Mouse (Mus musculus) midbrain, embryonic 15.5 days (tissue): Measurements from ENCODE around the gene Batf. TPM values are rescaled to one million over a fixed set of nuclear protein-coding genes. Genes with fewer than 3 reads are reported as not detected.

Experiments used
- ATAC-seq: fragments of 200-750 bp; cut with Nextera tagmentation; replicated peaks from 2 replicates; pipeline ENCODE4 v1.8.0; 2017; ENCODE audit warnings: moderate TSS enrichment
- H3K27ac ChIP-seq: fragments of 300-500 bp; sonication (generic); 2 replicates; pipeline ENCODE4 v1.5.1; 2015; ENCODE audit warnings: mild to moderate bottlenecking, inconsistent platforms
- H3K27me3 ChIP-seq: fragments of 300-500 bp; sonication (generic); replicated peaks from 2 replicates; pipeline ENCODE4 v1.6.1; 2015; ENCODE audit warnings: inconsistent platforms
- H3K36me3 ChIP-seq: fragments of 300-500 bp; sonication (generic); replicated peaks from 2 replicates; pipeline ENCODE4 v1.6.1; 2015; ENCODE audit warnings: inconsistent platforms
- H3K4me1 ChIP-seq: fragments of 300-500 bp; sonication (generic); 2 replicates; pipeline ENCODE4 v1.6.1; 2015; ENCODE audit warnings: inconsistent platforms
- H3K4me2 ChIP-seq: fragments of 300-500 bp; sonication (generic); 2 replicates; pipeline ENCODE4 v1.6.1; 2015; ENCODE audit warnings: inconsistent platforms, mild to moderate bottlenecking, moderate library complexity
- H3K4me3 ChIP-seq: fragments of 300-500 bp; sonication (generic); 2 replicates; pipeline ENCODE4 v1.5.1; 2015; ENCODE audit warnings: mild to moderate bottlenecking, inconsistent platforms
- H3K9ac ChIP-seq: fragments of 300-500 bp; sonication (generic); 2 replicates; pipeline ENCODE4 v1.6.1; 2015; ENCODE audit warnings: mild to moderate bottlenecking, inconsistent platforms
- H3K9me3 ChIP-seq: fragments of 300-500 bp; sonication (generic); 2 replicates; pipeline ENCODE4 v1.6.1; 2016; ENCODE audit warnings: inconsistent platforms
- WGBS: fragments of 180-500 bp; shearing (Covaris S2); methylation state at CpG from one replicate; pipeline ENCODE4 v1.1.7; 2015; ENCODE audit warnings: mixed read lengths; 5-methylcytosine and 5-hydroxymethylcytosine counted together
- polyA plus RNA-seq: library from polyadenylated mRNA; unstranded; fragments of >200 nt; fragmentation: Nextera tagmentation; extraction: Ambion mirVana; gene quantifications from 2 replicates; pipeline ENCODE4 v1.2.1, GENCODE M21; 2015

Gene Batf
- polyA plus RNA-seq, 1 experiment from 2014 or later: 1.5 TPM

- Histone ChIP-seq H3K9ac (no peak overlapping the region), H3K36me3 (no peaks in the 10 kb centered on the region), H3K4me2 (no peak overlapping the region), H3K27me3 (peaks cover 6% of the 10 kb centered on the region; the same call in 1 of the 2 replicates), H3K9me3 (no peaks in the 10 kb centered on the region), H3K4me1 (peaks cover 8% of the 10 kb centered on the region; the same call in 1 of the 2 replicates), H3K4me3 (no peak overlapping the region), H3K27ac (no peak overlapping the region)
- no peak for ATAC-seq
- WGBS: 92% methylated on average over 11 of the region's 11 CpGs
Measured at GRCm38 (mm10) chr12:85707391-85707790, 20.9 kb downstream of the Batf start.

- Histone ChIP-seq H3K4me2 (no peak overlapping the region), H3K9ac (no peak overlapping the region), H3K4me3 (no peak overlapping the region), H3K4me1 (peaks cover 8% of the 10 kb centered on the region; the same call in 1 of the 2 replicates), H3K27me3 (peaks cover 6% of the 10 kb centered on the region; the same call in 1 of the 2 replicates), H3K9me3 (no peaks in the 10 kb centered on the region), H3K27ac (no peak overlapping the region), H3K36me3 (no peaks in the 10 kb centered on the region)
- WGBS: 88% methylated on average over 12 of the region's 12 CpGs
- no peak for ATAC-seq
Measured at GRCm38 (mm10) chr12:85708556-85708955, 22.1 kb downstream of the Batf start.

- no peaks in the 10 kb centered on the region for H3K36me3 ChIP-seq
- peaks cover 2% of the 10 kb centered on the region; the same call in 1 of the 2 replicates for H3K4me1 ChIP-seq
- H3K27ac ChIP-seq: no peak overlapping the region
- H3K9ac ChIP-seq: no peak overlapping the region
- no peaks in the 10 kb centered on the region for H3K27me3 ChIP-seq
- WGBS: 85% methylated on average over 7 of the region's 7 CpGs
- H3K4me2 ChIP-seq: no peak overlapping the region
- no peak overlapping the region for H3K4me3 ChIP-seq
- ATAC-seq: no peak
- no peaks in the 10 kb centered on the region for H3K9me3 ChIP-seq
Measured at GRCm38 (mm10) chr12:85710695-85711094, 24.2 kb downstream of the Batf start.

DNA sequence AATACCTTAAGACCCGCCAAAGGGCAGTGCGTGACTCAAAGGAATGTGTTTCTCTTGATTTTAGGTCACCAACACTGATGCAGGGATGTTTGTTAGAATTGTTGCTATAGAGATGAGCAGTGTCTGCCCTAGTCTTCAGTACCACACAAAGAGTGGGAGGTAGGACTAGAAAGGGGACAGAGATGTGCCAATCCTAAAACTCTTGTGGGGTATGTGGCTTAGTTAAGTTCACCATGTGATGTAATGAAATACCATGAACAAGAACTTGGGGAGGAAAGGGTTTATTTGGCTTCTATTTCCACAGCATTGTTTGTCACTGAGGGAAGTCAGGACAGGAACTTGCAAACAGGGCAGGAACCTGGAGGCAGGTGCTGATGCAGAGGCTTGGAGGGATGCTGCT, 26.1 kb downstream of the Batf start:
- Histone ChIP-seq H3K36me3 (no peaks in the 10 kb centered on the region), H3K27ac (no peak overlapping the region), H3K9ac (no peak overlapping the region), H3K4me1 (no peaks in the 10 kb centered on the region), H3K4me3 (no peak overlapping the region), H3K4me2 (no peak overlapping the region), H3K27me3 (no peaks in the 10 kb centered on the region), H3K9me3 (no peaks in the 10 kb centered on the region)
- no peak for ATAC-seq
- WGBS: 86% methylated on average over 2 of the region's 2 CpGs

- WGBS: 96% methylated on average over 5 of the region's 5 CpGs
- Histone ChIP-seq H3K9me3 (no peaks in the 10 kb centered on the region), H3K27ac (no peak overlapping the region), H3K4me2 (no peak overlapping the region), H3K36me3 (no peaks in the 10 kb centered on the region), H3K4me3 (no peak overlapping the region), H3K9ac (no peak overlapping the region), H3K4me1 (no peaks in the 10 kb centered on the region), H3K27me3 (no peaks in the 10 kb centered on the region)
- ATAC-seq: no peak
Measured at GRCm38 (mm10) chr12:85714126-85714525, 27.7 kb downstream of the Batf start.

DNA sequence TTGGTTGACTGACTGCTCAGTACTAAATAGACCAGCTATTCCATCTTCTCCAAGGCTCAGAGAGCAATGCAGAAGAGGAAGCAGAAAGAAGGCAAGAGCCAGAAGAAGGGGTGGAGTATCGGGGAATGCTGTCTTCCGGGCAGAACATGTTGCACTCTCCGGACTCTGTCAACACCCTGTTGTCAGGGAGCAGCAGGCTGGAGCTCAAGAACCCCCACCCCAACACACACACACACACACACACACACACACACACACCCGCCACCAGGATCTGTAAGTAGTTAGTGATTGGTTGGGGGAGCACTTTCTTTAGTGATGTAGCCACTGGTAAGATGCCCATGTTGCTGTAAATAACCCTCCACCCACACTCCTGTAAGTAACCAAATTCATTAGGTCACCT, 38.8 kb downstream of the Batf start:
- no peak for ATAC-seq
- H3K27me3 ChIP-seq: no peaks in the 10 kb centered on the region
- no peaks in the 10 kb centered on the region for H3K36me3 ChIP-seq
- H3K4me3 ChIP-seq: no peak overlapping the region
- no peaks in the 10 kb centered on the region; the same call in 1 of the 2 replicates for H3K4me1 ChIP-seq
- no peaks in the 10 kb centered on the region for H3K9me3 ChIP-seq
- 90% methylated on average over 4 of the region's 4 CpGs for WGBS
- H3K27ac ChIP-seq: no peak overlapping the region
- no peak overlapping the region for H3K9ac ChIP-seq
- no peak overlapping the region for H3K4me2 ChIP-seq

DNA sequence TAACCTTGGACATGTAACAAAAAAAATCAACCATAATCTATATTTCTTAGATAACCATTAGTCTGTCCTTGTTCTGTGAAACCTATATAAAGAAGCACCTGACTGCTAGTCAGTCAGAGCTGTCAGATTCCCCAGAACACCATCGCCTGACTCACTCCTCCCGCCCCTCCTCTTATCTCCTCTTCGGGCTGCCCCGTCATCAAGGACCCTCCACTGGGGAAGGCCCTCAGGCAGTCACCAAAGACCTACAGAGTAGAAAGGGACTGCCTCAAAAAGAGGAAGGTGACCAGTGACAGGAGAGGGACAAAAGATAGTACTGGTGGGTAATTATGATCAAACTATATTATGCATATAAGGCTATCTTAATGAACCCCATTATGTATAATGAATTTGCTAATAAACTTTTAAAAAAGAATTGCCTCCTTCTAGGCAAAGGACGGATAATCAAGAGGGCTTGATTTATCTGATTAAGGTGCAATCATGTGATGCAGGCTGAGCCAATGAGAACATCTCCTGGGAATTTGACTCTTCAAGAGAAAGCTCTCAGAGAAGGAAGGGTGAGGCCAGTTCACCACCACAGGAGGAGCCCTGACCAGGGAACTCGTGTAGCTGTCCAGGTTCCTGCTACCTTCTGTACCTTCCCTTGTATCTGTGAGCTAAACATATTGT, 40.4 kb downstream of the Batf start:
- WGBS: 76% methylated on average over 6 of the region's 6 CpGs
- no peak overlapping the region for H3K4me3 ChIP-seq
- H3K27me3 ChIP-seq: no peaks in the 10 kb centered on the region
- H3K9me3 ChIP-seq: no peaks in the 10 kb centered on the region
- no peak overlapping the region for H3K9ac ChIP-seq
- H3K4me1 ChIP-seq: no peaks in the 10 kb centered on the region; the same call in 1 of the 2 replicates
- no peak for ATAC-seq
- no peak overlapping the region for H3K27ac ChIP-seq
- no peaks in the 10 kb centered on the region for H3K36me3 ChIP-seq
- H3K4me2 ChIP-seq: no peak overlapping the region

- H3K4me1 ChIP-seq: no peaks in the 10 kb centered on the region; the same call in 1 of the 2 replicates
- no peaks in the 10 kb centered on the region for H3K27me3 ChIP-seq
- no peak overlapping the region for H3K9ac ChIP-seq
- no peak overlapping the region for H3K27ac ChIP-seq
- no peak overlapping the region for H3K4me2 ChIP-seq
- no peaks in the 10 kb centered on the region for H3K9me3 ChIP-seq
- 72% methylated on average over 7 of the region's 7 CpGs for WGBS
- no peak overlapping the region for H3K4me3 ChIP-seq
- ATAC-seq: no peak
- no peaks in the 10 kb centered on the region for H3K36me3 ChIP-seq
Measured at GRCm38 (mm10) chr12:85728181-85728580, 41.7 kb downstream of the Batf start.

GRCm38 (mm10) chr12:85729022-85729944, 42.8 kb downstream of the Batf start:
- WGBS: 36% methylated on average over 17 of the region's 17 CpGs
- H3K27ac ChIP-seq: no peak overlapping the region
- ATAC-seq: no peak
- no peaks in the 10 kb centered on the region; the same call in 1 of the 2 replicates for H3K4me1 ChIP-seq
- no peak overlapping the region for H3K4me3 ChIP-seq
- no peaks in the 10 kb centered on the region for H3K27me3 ChIP-seq
- no peaks in the 10 kb centered on the region for H3K36me3 ChIP-seq
- no peak overlapping the region for H3K4me2 ChIP-seq
- H3K9me3 ChIP-seq: no peaks in the 10 kb centered on the region
- H3K9ac ChIP-seq: no peak overlapping the region

DNA sequence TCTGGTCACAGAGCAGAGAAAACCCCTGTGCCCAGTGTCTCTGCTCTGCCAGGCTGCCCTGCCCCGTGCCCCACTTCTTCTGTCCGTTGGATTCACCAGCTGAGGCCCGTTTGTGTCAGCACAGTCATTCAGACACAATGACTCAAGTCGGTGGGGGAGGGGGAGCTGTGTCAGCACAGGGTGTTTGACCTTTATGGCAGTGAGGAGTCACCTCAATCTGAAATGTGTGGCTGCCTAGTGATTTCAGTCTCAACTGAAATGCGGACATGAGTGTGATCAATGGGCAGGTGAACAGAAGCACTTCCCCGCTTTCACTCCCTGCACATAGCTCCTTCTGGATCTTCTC, 43.4 kb downstream of the Batf start:
- Histone ChIP-seq H3K27ac (no peak overlapping the region), H3K27me3 (no peaks in the 10 kb centered on the region), H3K9me3 (no peaks in the 10 kb centered on the region), H3K4me3 (no peak overlapping the region), H3K4me2 (no peak overlapping the region), H3K36me3 (no peaks in the 10 kb centered on the region), H3K4me1 (no peaks in the 10 kb centered on the region; the same call in 1 of the 2 replicates), H3K9ac (no peak overlapping the region)
- no peak for ATAC-seq
- WGBS: 77% methylated on average over 6 of the region's 6 CpGs

DNA sequence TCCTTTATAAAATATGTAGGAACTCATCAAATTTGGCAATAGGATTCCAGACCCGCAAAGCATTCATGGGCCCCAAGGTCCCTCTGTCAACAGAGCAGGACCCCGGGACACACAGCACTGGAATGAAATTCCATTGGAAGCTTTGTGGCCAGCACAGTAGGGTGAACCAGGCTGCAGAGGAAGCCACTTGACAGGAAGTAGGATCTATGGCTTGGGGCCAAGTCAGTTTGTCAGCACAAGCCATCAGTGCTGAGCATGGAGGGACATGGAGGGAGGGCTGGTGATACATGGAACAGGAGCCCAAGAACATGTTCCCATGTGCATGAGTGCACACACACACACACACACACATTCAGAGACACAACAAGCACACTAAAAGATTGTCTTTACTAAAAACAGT, 49.7 kb downstream of the Batf start:
- Histone ChIP-seq H3K9me3 (no peaks in the 10 kb centered on the region), H3K4me3 (no peak overlapping the region), H3K36me3 (no peaks in the 10 kb centered on the region), H3K4me2 (no peak overlapping the region), H3K4me1 (no peaks in the 10 kb centered on the region), H3K9ac (no peak overlapping the region), H3K27me3 (no peaks in the 10 kb centered on the region), H3K27ac (no peak overlapping the region)
- no peak for ATAC-seq
- 75% methylated on average over 2 of the region's 2 CpGs for WGBS

DNA sequence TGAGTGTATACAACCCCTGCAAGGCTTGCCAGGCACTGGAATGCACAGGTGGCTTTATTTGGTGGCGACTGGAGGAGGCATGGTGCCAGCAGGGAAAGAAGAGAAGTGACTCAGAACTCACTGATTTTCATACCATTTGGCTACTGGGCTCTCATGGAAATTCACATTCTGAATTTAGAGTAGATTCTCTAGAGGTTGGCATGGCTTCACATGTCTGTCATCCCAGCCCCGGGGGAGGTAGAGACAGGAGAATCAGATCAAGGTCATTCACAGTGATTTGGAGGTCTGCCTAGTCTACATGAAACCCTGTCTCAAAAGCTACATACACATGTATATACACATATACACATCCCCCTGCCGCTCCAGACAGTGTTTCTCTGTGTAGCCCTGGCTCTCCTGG, 50.5 kb downstream of the Batf start:
- Histone ChIP-seq H3K27ac (no peak overlapping the region), H3K4me1 (no peaks in the 10 kb centered on the region), H3K36me3 (no peaks in the 10 kb centered on the region), H3K4me3 (no peak overlapping the region), H3K9ac (no peak overlapping the region), H3K4me2 (no peak overlapping the region), H3K27me3 (no peaks in the 10 kb centered on the region), H3K9me3 (no peaks in the 10 kb centered on the region)
- ATAC-seq: no peak
- WGBS: 90% methylated on average over 3 of the region's 3 CpGs
